Mouse (Mus musculus) neural tube, embryonic 13.5 days (tissue): ENCODE results near the gene Xxylt1. TPM values are rescaled to one million over a fixed set of nuclear protein-coding genes. Genes with fewer than 3 reads are reported as not detected.

ENCODE experiments used
- ATAC-seq: fragments of 200-750 bp; cut with Nextera tagmentation; 2 replicates; pipeline ENCODE4 v1.8.0; 2017; ENCODE audit warnings: low read depth, mild to moderate bottlenecking, moderate TSS enrichment, moderate library complexity
- H3K27ac ChIP-seq: fragments of 300-500 bp; sonication (generic); replicated peaks from 2 replicates; pipeline ENCODE4 v1.5.1; 2015; ENCODE audit warnings: moderate library complexity, mild to moderate bottlenecking, inconsistent platforms
- H3K27me3 ChIP-seq: fragments of 300-500 bp; sonication (generic); 2 replicates; pipeline ENCODE4 v1.6.1; 2015; ENCODE audit warnings: mild to moderate bottlenecking, inconsistent platforms
- H3K36me3 ChIP-seq: fragments of 300-500 bp; sonication (generic); 2 replicates; pipeline ENCODE4 v1.6.1; 2015; ENCODE audit warnings: mild to moderate bottlenecking, inconsistent platforms
- H3K4me1 ChIP-seq: fragments of 300-500 bp; sonication (generic); replicated peaks from 2 replicates; pipeline ENCODE4 v1.6.1; 2015; ENCODE audit warnings: inconsistent platforms
- H3K4me2 ChIP-seq: fragments of 300-500 bp; sonication (generic); 2 replicates; pipeline ENCODE4 v1.6.1; 2015; ENCODE audit warnings: inconsistent platforms, mild to moderate bottlenecking, moderate library complexity
- H3K4me3 ChIP-seq: fragments of 300-500 bp; sonication (generic); 2 replicates; pipeline ENCODE4 v1.5.1; 2015; ENCODE audit warnings: mild to moderate bottlenecking, inconsistent platforms
- H3K9ac ChIP-seq: fragments of 300-500 bp; sonication (generic); 2 replicates; pipeline ENCODE4 v1.6.1; 2015; ENCODE audit warnings: moderate library complexity, mild to moderate bottlenecking, inconsistent platforms
- H3K9me3 ChIP-seq: fragments of 300-500 bp; sonication (generic); 2 replicates; pipeline ENCODE4 v1.6.1; 2016; ENCODE audit warnings: inconsistent platforms
- WGBS: fragments of 180-500 bp; shearing (Covaris S2); methylation state at CpG from one replicate; pipeline ENCODE4 v1.1.7; 2015; 5-methylcytosine and 5-hydroxymethylcytosine counted together
- polyA plus RNA-seq: library from polyadenylated mRNA; unstranded; fragments of >200 nt; fragmentation: Nextera tagmentation; extraction: Ambion mirVana; gene quantifications from 2 replicates; pipeline ENCODE4 v1.2.1, GENCODE M21; 2015

The Xxylt1 gene
- polyA plus RNA-seq, 1 experiment from 2014 or later, result 11.2 TPM

DNA sequence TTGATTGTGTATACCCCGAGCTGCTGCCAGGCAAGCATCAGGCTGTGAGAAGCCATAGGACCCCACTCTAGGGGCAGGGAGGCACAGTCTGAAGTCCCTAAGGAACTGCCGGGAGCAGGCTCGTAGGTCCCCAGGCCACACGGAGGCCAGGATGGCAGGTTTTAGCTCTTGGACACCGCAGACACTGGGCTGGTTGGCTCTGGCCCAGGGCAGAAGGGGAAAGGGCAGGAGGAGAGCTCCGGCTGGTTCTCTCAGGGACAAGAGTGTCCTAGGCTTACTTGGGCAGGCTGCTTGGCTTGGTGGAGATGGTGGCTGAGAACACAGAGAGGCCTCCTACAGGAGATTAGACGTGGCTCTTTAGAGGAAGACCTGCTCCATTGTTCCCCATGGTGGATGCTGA is 162.4 kb downstream of the Xxylt1 start:
- ATAC-seq, result no peak
- 0 out of 2 replicates have a peak, but pooled peaks cover 6% of the 10 kb centered on the region for H3K4me1 ChIP-seq

GRCm38 (mm10) chr16:30916931-30917330 is 164.3 kb downstream of the Xxylt1 start:
- no peak overlapping the region for H3K4me3 ChIP-seq
- H3K4me2 ChIP-seq, result no peak overlapping the region
- H3K9ac ChIP-seq, result no peak overlapping the region
- no peaks in the 10 kb centered on the region for H3K27me3 ChIP-seq
- H3K9me3 ChIP-seq, result no peaks in the 10 kb centered on the region
- no peaks in the 10 kb centered on the region for H3K4me1 ChIP-seq
- H3K27ac ChIP-seq, result no peak overlapping the region
- WGBS, result 86% methylated on average over 3 of the region's 3 CpGs
- no peaks in the 10 kb centered on the region for H3K36me3 ChIP-seq
- no peak for ATAC-seq

More for the DNA sequence above, 162.4 kb downstream of the Xxylt1 start:
- H3K27me3 ChIP-seq, result no peaks in the 10 kb centered on the region
- no peaks in the 10 kb centered on the region for H3K9me3 ChIP-seq
- H3K27ac ChIP-seq, result no peak overlapping the region
- no peaks in the 10 kb centered on the region for H3K36me3 ChIP-seq
- WGBS, result 91% methylated on average over 7 of the region's 7 CpGs
- H3K9ac ChIP-seq, result no peak overlapping the region
- H3K4me2 ChIP-seq, result no peak overlapping the region
- no peak overlapping the region for H3K4me3 ChIP-seq

GRCm38 (mm10) chr16:30915611-30916220 is 165.5 kb downstream of the Xxylt1 start:
- no peak for ATAC-seq
- H3K4me2 ChIP-seq, result no peak overlapping the region

More at GRCm38 (mm10) chr16:30915611-30916220, 165.5 kb downstream of the Xxylt1 start:
- Histone ChIP-seq H3K9me3 (no peaks in the 10 kb centered on the region), H3K27ac (0 out of 2 replicates have a peak overlapping the region, but pooled peaks have one; percentile 43), H3K27me3 (no peaks in the 10 kb centered on the region), H3K4me1 (no peaks in the 10 kb centered on the region), H3K4me3 (no peak overlapping the region), H3K9ac (no peak overlapping the region), H3K36me3 (no peaks in the 10 kb centered on the region)
- WGBS, result 71% methylated on average over 14 of the region's 14 CpGs

Other genes with a start within 250 kb of the Xxylt1 start
- 12.1 and 14.6 TPM in 2 replicates for gene Acap2, start 119.8 kb upstream of the Xxylt1 start, polyA plus RNA-seq
- gene Ppp1r2, start 193.8 kb upstream of the Xxylt1 start, polyA plus RNA-seq, result 201 and 208 TPM in 2 replicates
- 49.6 and 60.2 TPM in 2 replicates for gene Apod, start 233.4 kb upstream of the Xxylt1 start, polyA plus RNA-seq